Mouse (Mus musculus) frontal cortex, postnatal 36 days (tissue): ENCODE measurements at regions not wholly inside any gene's neighbourhood (a gene's known extent, or its start where the extent isn't known, plus 50 kb on each side); places are given as distances from the start of the nearest gene placed in this dataset.

ENCODE experiments used
- DNase-seq, 2 experiments: peaks; one replicate each; pipeline ENCODE4 v3.0.0; 2022; ENCODE audit warnings: low spot score in 2 of 2

- no peak for DNase-seq
Observed at GRCm38 (mm10) chr1:133549816-133550215, 60.3 kb downstream of the Snrpe start.

GRCm38 (mm10) chr1:133548971-133549370 lies 61.1 kb downstream of the Snrpe start:
- DNase-seq, result no peak

GRCm38 (mm10) chr1:133547541-133547940 lies 62.5 kb downstream of the Snrpe start:
- no peak for DNase-seq

- no peak for DNase-seq
Observed at GRCm38 (mm10) chr1:133544996-133545395, 65.1 kb downstream of the Snrpe start.

- DNase-seq, result no peak
Observed at GRCm38 (mm10) chr1:133543751-133544150, 66.3 kb downstream of the Snrpe start.

- no peak for DNase-seq
Observed at GRCm38 (mm10) chr1:133541996-133542775, 67.9 kb downstream of the Snrpe start.

- DNase-seq, result no peak
Observed at GRCm38 (mm10) chr1:133530698-133531097, 79.4 kb downstream of the Snrpe start.

- DNase-seq, result no peak
Observed at GRCm38 (mm10) chr1:133529817-133530216, 80.3 kb downstream of the Snrpe start.

GRCm38 (mm10) chr1:133527651-133528385 lies 82.3 kb downstream of the Snrpe start:
- DNase-seq, result no peak

- DNase-seq, result no peak
Observed at GRCm38 (mm10) chr1:133522825-133523224, 87.3 kb downstream of the Snrpe start.

GRCm38 (mm10) chr1:133520652-133521051 lies 89.4 kb downstream of the Snrpe start:
- DNase-seq, result no peak

- no peak for DNase-seq
Observed at GRCm38 (mm10) chr1:133517020-133517419, 92.8 kb upstream of the Sox13 start.

GRCm38 (mm10) chr1:133504116-133504515 lies 79.9 kb upstream of the Sox13 start:
- DNase-seq, result no peak

- peak in 1 of 2 experiments; percentile 7 for DNase-seq
Observed at GRCm38 (mm10) chr1:133503336-133503735, 79.2 kb upstream of the Sox13 start.

GRCm38 (mm10) chr1:133501016-133501415 lies 76.8 kb upstream of the Sox13 start:
- DNase-seq, result no peak

- peak in 1 of 2 experiments; percentile 6 for DNase-seq
Observed at GRCm38 (mm10) chr1:133492986-133493741, 69.0 kb upstream of the Sox13 start.

GRCm38 (mm10) chr1:133492291-133492985 lies 68.3 kb upstream of the Sox13 start:
- peak; percentile 17 to 32 for DNase-seq

- DNase-seq, result peak in 1 of 2 experiments; percentile 1
Observed at GRCm38 (mm10) chr1:133491857-133492290, 67.7 kb upstream of the Sox13 start.

- DNase-seq, result no peak
Observed at GRCm38 (mm10) chr1:133487171-133487901, 63.2 kb upstream of the Sox13 start.

- DNase-seq, result no peak
Observed at GRCm38 (mm10) chr1:133486370-133486769, 62.2 kb upstream of the Sox13 start.

- no peak for DNase-seq
Observed at GRCm38 (mm10) chr1:133482891-133483290, 58.7 kb upstream of the Sox13 start.
